Mouse (Mus musculus) CH12.LX (cell line): ENCODE results near the gene Trim16. TPM values are rescaled to one million over a fixed set of nuclear protein-coding genes. Genes with fewer than 3 reads are reported as not detected.
A peak's percentile ranks its signal among the peaks of the same experiment; 100 is the strongest.

Experiments used
- DNase-seq: peaks from one replicate; pipeline ENCODE4 v3.0.0-alpha.2; 2013; ENCODE audit errors: extremely low read depth
- H3K27ac ChIP-seq: 2 replicates; pipeline ENCODE4 v1.5.1; 2012; ENCODE audit warnings: low read depth, mild to moderate bottlenecking, control low read depth, moderate library complexity; ENCODE audit not compliant: insufficient read depth
- H3K27me3 ChIP-seq: replicated peaks from 2 replicates; pipeline ENCODE3; 2012; ENCODE audit warnings: inconsistent platforms
- H3K36me3 ChIP-seq, 2 experiments: replicated peaks in 1 of 2; 2 replicates each; pipeline versions ENCODE3 to v1.6.1; 2012; ENCODE audit warnings: inconsistent platforms in 1 of 2, low read length in 1 of 2, mild to moderate bottlenecking in 1 of 2, mixed read lengths in 1 of 2, moderate library complexity in 1 of 2; ENCODE audit not compliant: control insufficient read depth in 1 of 2, insufficient read depth in 1 of 2
- H3K4me1 ChIP-seq, 2 experiments: 2 replicates each; pipeline ENCODE4 v1.6.1; 2012; ENCODE audit warnings: inconsistent platforms in 1 of 2, moderate library complexity in 1 of 2; ENCODE audit not compliant: insufficient read depth in 2 of 2, control insufficient read depth in 1 of 2
- H3K4me2 ChIP-seq: 2 replicates; pipeline ENCODE4 v1.6.1; 2012; ENCODE audit warnings: low read depth, mild to moderate bottlenecking, control low read depth; ENCODE audit not compliant: poor library complexity, insufficient read depth, severe bottlenecking
- H3K4me3 ChIP-seq, 3 experiments: fragments of 150-350 bp in 1 of 3; sonication (generic) in 1 of 3; replicated peaks in 1 of 3; 2 replicates each; pipeline versions ENCODE3 to v1.5.1; 2011 to 2012; ENCODE audit warnings: low read depth in 2 of 3, low read length in 2 of 3, mild to moderate bottlenecking in 2 of 3, moderate library complexity in 2 of 3, control low read depth in 1 of 3, improper control_type of control experiment in 1 of 3, inconsistent platforms in 1 of 3, mixed read lengths in 1 of 3; ENCODE audit not compliant: poor library complexity in 1 of 3
- H3K79me2 ChIP-seq: replicated peaks from 2 replicates; pipeline ENCODE4 v1.6.1; 2012; ENCODE audit warnings: mild to moderate bottlenecking, moderate library complexity; ENCODE audit not compliant: control insufficient read depth, poor library complexity, insufficient read depth, severe bottlenecking; ENCODE audit errors: extremely low read depth
- H3K9ac ChIP-seq: 2 replicates; pipeline ENCODE4 v1.6.1; 2012; ENCODE audit warnings: low read depth, mild to moderate bottlenecking, control low read depth, moderate library complexity; ENCODE audit not compliant: insufficient read depth
- H3K9me3 ChIP-seq: replicated peaks from 2 replicates; pipeline ENCODE3; 2012; ENCODE audit warnings: low read length, inconsistent platforms, mixed read lengths
- BHLHE40 ChIP-seq: IDR thresholded peaks from 2 replicates; pipeline ENCODE4 v1.6.1; 2011; ENCODE audit warnings: mild to moderate bottlenecking, low read depth, low read length, improper control_type of control experiment
- CTCF ChIP-seq, 2 experiments: IDR thresholded peaks in 1 of 2; conservative IDR thresholded peaks in 1 of 2; 2 replicates each; pipeline ENCODE4 v1.5.1; 2011 to 2012; ENCODE audit warnings: low read depth in 2 of 2, low read length in 2 of 2, improper control_type of control experiment in 1 of 2, inconsistent platforms in 1 of 2, mild to moderate bottlenecking in 1 of 2, moderate library complexity in 1 of 2
- GABPA ChIP-seq: IDR thresholded peaks from 2 replicates; pipeline ENCODE4 v1.6.1; 2012; ENCODE audit warnings: low read depth, low read length, improper control_type of control experiment, inconsistent platforms; ENCODE audit not compliant: insufficient replicate concordance
- HCFC1 ChIP-seq: IDR thresholded peaks from 2 replicates; pipeline ENCODE4 v1.6.1; 2012; ENCODE audit warnings: low read depth, mild to moderate bottlenecking, inconsistent platforms, low read length, improper control_type of control experiment
- JUN ChIP-seq: IDR thresholded peaks from 2 replicates; pipeline ENCODE4 v1.6.1; 2011; ENCODE audit warnings: low read depth, mild to moderate bottlenecking, low read length, improper control_type of control experiment, moderate library complexity; ENCODE audit not compliant: insufficient read depth
- MAZ ChIP-seq: IDR thresholded peaks from 2 replicates; pipeline ENCODE4 v1.6.1; 2012; ENCODE audit warnings: low read depth, mild to moderate bottlenecking, inconsistent platforms, low read length, improper control_type of control experiment, moderate library complexity
- NELFE ChIP-seq: IDR thresholded peaks from 2 replicates; pipeline ENCODE4 v1.6.1; 2011; ENCODE audit warnings: low read depth, low read length, improper control_type of control experiment
- NRF1 ChIP-seq: IDR thresholded peaks from 2 replicates; pipeline ENCODE4 v1.6.1; 2014; ENCODE audit warnings: low read depth, mild to moderate bottlenecking, inconsistent platforms, low read length, improper control_type of control experiment, moderate library complexity
- PAX5 ChIP-seq: IDR thresholded peaks from 2 replicates; pipeline ENCODE4 v1.6.1; 2012; ENCODE audit warnings: low read length, inconsistent platforms, mixed read lengths
- POLR2A ChIP-seq: IDR thresholded peaks from 2 replicates; pipeline ENCODE4 v1.6.1; 2011; ENCODE audit warnings: low read depth, mild to moderate bottlenecking, improper control_type of control experiment, low read length
- POLR2AphosphoS2 ChIP-seq: IDR thresholded peaks from 2 replicates; pipeline ENCODE4 v1.6.1; 2011; ENCODE audit warnings: low read depth, low read length, improper control_type of control experiment
- RAD21 ChIP-seq: IDR thresholded peaks from 2 replicates; pipeline ENCODE4 v1.6.1; 2011; ENCODE audit warnings: low read depth, mild to moderate bottlenecking, low read length, improper control_type of control experiment, moderate library complexity
- SMC3 ChIP-seq: IDR thresholded peaks from 2 replicates; pipeline ENCODE4 v1.6.1; 2011; ENCODE audit warnings: low read depth, low read length, improper control_type of control experiment
- UBTF ChIP-seq: IDR thresholded peaks from 2 replicates; pipeline ENCODE4 v1.6.1; 2012; ENCODE audit warnings: low read depth, mild to moderate bottlenecking, inconsistent platforms, low read length, improper control_type of control experiment, moderate library complexity
- USF1 ChIP-seq: IDR thresholded peaks from 2 replicates; pipeline ENCODE4 v1.6.1; 2014; ENCODE audit warnings: low read depth, mild to moderate bottlenecking, inconsistent platforms, low read length, improper control_type of control experiment
- ZC3H11A ChIP-seq: IDR thresholded peaks from 2 replicates; pipeline ENCODE4 v1.6.1; 2012; ENCODE audit warnings: low read depth, mild to moderate bottlenecking, inconsistent platforms, low read length, improper control_type of control experiment
- ZKSCAN1 ChIP-seq: IDR thresholded peaks from 2 replicates; pipeline ENCODE4 v1.6.1; 2012; ENCODE audit warnings: low read depth, inconsistent platforms, low read length, improper control_type of control experiment, borderline replicate concordance
- ZMIZ1 ChIP-seq: IDR thresholded peaks from 2 replicates; pipeline ENCODE4 v1.6.1; 2012; ENCODE audit warnings: low read depth, mild to moderate bottlenecking, inconsistent platforms, low read length, improper control_type of control experiment
- dilution Hi-C: fragments of 300-500 bp; cut with MboI; formaldehyde crosslinking; loops from 2 replicates; pipeline ENCODE4 v1.14.3; 2020; ENCODE audit warnings: low sequenced_read_pairs; ENCODE audit not compliant: extremely low pct_unique_long_range_greater_than_20kb, extremely low pct_ligation_motif_present
- in situ Hi-C: fragments of 300-500 bp; cut with MboI; formaldehyde crosslinking; loops from 3 replicates; pipeline ENCODE4 v1.14.3; 2019; ENCODE audit warnings: low sequenced_read_pairs, low pct_ligation_motif_present, low pct_unique_long_range_greater_than_20kb, mixed read lengths
- polyA plus RNA-seq: library from polyadenylated mRNA; unstranded; fragments of >175 nt; gene quantifications from 2 replicates; pipeline ENCODE4 v1.2.1, GENCODE M21; 2012; ENCODE audit warnings: low read depth; ENCODE audit not compliant: insufficient read length
- total RNA-seq, 2 experiments: library from RNA; depleted of rRNA; stranded (reverse); fragments of 300-350 nt in 1 of 2; fragments of >200 nt in 1 of 2; gene quantifications; 2 replicates each; pipeline ENCODE4 v1.2.3; 2012 to 2014

Trim16 gene
- total and polyA plus RNA-seq, 3 experiments = not detected

DNA sequence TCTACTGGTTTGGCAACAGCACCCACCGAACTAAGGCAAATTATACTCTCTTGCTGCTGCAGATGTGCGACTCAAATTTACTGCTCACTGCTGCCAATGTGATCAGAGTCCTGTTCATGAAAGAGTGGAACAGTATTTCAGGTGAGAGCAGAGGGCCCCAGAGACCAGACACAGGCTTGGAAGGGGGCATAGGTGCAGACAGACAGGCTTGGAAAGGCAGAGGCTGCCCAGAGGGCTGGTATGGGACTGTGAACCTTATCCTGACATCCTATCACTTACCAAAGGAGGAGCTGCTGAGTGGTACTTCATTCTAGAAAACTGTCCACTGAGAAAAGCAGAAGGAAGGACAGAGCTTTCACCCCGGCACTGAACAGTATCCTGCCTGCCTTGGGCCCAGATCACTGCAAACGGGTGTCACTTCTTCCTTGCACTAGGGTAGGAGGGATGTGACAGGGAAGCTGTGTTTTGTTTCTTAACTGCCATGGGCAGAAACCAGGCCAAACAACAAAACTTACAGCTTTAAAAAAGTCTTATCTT lies 27.7 kb downstream of the Trim16 start:
- Histone ChIP-seq H3K4me3 (peak overlapping the region in 1 of 3 experiments; percentile 45), H3K79me2 (no peaks in the 10 kb centered on the region), H3K4me1 (peaks cover 2 to 11% of the 10 kb centered on the region in 2 experiments), H3K9me3 (no peaks in the 10 kb centered on the region), H3K36me3 (no peaks in the 10 kb centered on the region), H3K27me3 (no peaks in the 10 kb centered on the region), H3K9ac (no peak overlapping the region), H3K4me2 (0 out of 2 replicates have a peak overlapping the region, but pooled peaks have one; percentile 52), H3K27ac (no peak overlapping the region)
- DNase-seq = peak; percentile 9
- dilution Hi-C loops (no loop called here), in situ Hi-C loops (loop anchor here (5.0 kb wide), 1 partner anchor 90 kb away; no protein-coding TSS in a partner anchor)
- TF ChIP-seq MAZ (no peak), RAD21 (no peak), ZKSCAN1 (no peak), NRF1 (no peak)
- TF ChIP-seq, all 38 proteins: peak for 0

- no peak for TF ChIP-seq SMC3
- no peak for TF ChIP-seq UBTF
- TF ChIP-seq NELFE = no peak
- TF ChIP-seq GABPA = no peak
- TF ChIP-seq BHLHE40 = no peak
- no peak for TF ChIP-seq POLR2AphosphoS2
- no peak for TF ChIP-seq POLR2A
- no peak for TF ChIP-seq PAX5
- no peak for TF ChIP-seq MAZ
- TF ChIP-seq JUN = no peak
- no peak for TF ChIP-seq ZMIZ1
- TF ChIP-seq CTCF (conservative IDR thresholded peaks at IDR 0.05 in 1 of 2, IDR thresholded peaks at IDR 0.05 in 1 of 2; ENCODE audit: low read depth in 2 of 2, low read length in 2 of 2) = no peak
- no peak for TF ChIP-seq ZC3H11A
- TF ChIP-seq HCFC1 = no peak
- no peak for TF ChIP-seq USF1
- no peak for TF ChIP-seq NRF1
- peaks cover 2 to 11% of the 10 kb centered on the region in 2 experiments for H3K4me1 ChIP-seq
- H3K27ac ChIP-seq = no peak overlapping the region
- dilution Hi-C loops = no loop called here
- no peaks in the 10 kb centered on the region for H3K36me3 ChIP-seq
- no peak for DNase-seq
- no peak overlapping the region for H3K4me3 ChIP-seq
- H3K27me3 ChIP-seq = no peaks in the 10 kb centered on the region
- H3K4me2 ChIP-seq = no peak overlapping the region
- no peaks in the 10 kb centered on the region for H3K9me3 ChIP-seq
- H3K79me2 ChIP-seq = no peaks in the 10 kb centered on the region
- in situ Hi-C loops = loop anchor here (5.0 kb wide), 1 partner anchor 91 kb away; no protein-coding TSS in a partner anchor
- H3K9ac ChIP-seq = no peak overlapping the region
These were observed 28.3 kb downstream of the Trim16 start for GRCm38 (mm10) chr11:62848301-62848700.
